Mouse (Mus musculus) neural tube, embryonic 13.5 days (tissue): ENCODE measurements around the gene Gm10073. TPM values are rescaled to one million over a fixed set of nuclear protein-coding genes. Genes with fewer than 3 reads are reported as not detected.
A peak's percentile ranks its signal among the peaks of the same experiment; 100 is the strongest.
"Not testable (repeated sequence)": the region's sequence is repeated elsewhere in the genome, so short reads cannot be mapped to it uniquely, and the experiment has no call there.

Source experiments
- ATAC-seq: fragments of 200-750 bp; cut with Nextera tagmentation; 2 replicates; pipeline ENCODE4 v1.8.0; 2017; ENCODE audit warnings: low read depth, mild to moderate bottlenecking, moderate TSS enrichment, moderate library complexity
- H3K27ac ChIP-seq: fragments of 300-500 bp; sonication (generic); replicated peaks from 2 replicates; pipeline ENCODE4 v1.5.1; 2015; ENCODE audit warnings: moderate library complexity, mild to moderate bottlenecking, inconsistent platforms
- H3K27me3 ChIP-seq: fragments of 300-500 bp; sonication (generic); 2 replicates; pipeline ENCODE4 v1.6.1; 2015; ENCODE audit warnings: mild to moderate bottlenecking, inconsistent platforms
- H3K36me3 ChIP-seq: fragments of 300-500 bp; sonication (generic); 2 replicates; pipeline ENCODE4 v1.6.1; 2015; ENCODE audit warnings: mild to moderate bottlenecking, inconsistent platforms
- H3K4me1 ChIP-seq: fragments of 300-500 bp; sonication (generic); replicated peaks from 2 replicates; pipeline ENCODE4 v1.6.1; 2015; ENCODE audit warnings: inconsistent platforms
- H3K4me2 ChIP-seq: fragments of 300-500 bp; sonication (generic); 2 replicates; pipeline ENCODE4 v1.6.1; 2015; ENCODE audit warnings: inconsistent platforms, mild to moderate bottlenecking, moderate library complexity
- H3K4me3 ChIP-seq: fragments of 300-500 bp; sonication (generic); 2 replicates; pipeline ENCODE4 v1.5.1; 2015; ENCODE audit warnings: mild to moderate bottlenecking, inconsistent platforms
- H3K9ac ChIP-seq: fragments of 300-500 bp; sonication (generic); 2 replicates; pipeline ENCODE4 v1.6.1; 2015; ENCODE audit warnings: moderate library complexity, mild to moderate bottlenecking, inconsistent platforms
- H3K9me3 ChIP-seq: fragments of 300-500 bp; sonication (generic); 2 replicates; pipeline ENCODE4 v1.6.1; 2016; ENCODE audit warnings: inconsistent platforms
- WGBS: fragments of 180-500 bp; shearing (Covaris S2); methylation state at CpG from one replicate; pipeline ENCODE4 v1.1.7; 2015; 5-methylcytosine and 5-hydroxymethylcytosine counted together
- polyA plus RNA-seq: library from polyadenylated mRNA; unstranded; fragments of >200 nt; fragmentation: Nextera tagmentation; extraction: Ambion mirVana; gene quantifications from 2 replicates; pipeline ENCODE4 v1.2.1, GENCODE M21; 2015

The Gm10073 gene
- polyA plus RNA-seq, 1 experiment from 2014 or later, result 9.1 TPM

DNA sequence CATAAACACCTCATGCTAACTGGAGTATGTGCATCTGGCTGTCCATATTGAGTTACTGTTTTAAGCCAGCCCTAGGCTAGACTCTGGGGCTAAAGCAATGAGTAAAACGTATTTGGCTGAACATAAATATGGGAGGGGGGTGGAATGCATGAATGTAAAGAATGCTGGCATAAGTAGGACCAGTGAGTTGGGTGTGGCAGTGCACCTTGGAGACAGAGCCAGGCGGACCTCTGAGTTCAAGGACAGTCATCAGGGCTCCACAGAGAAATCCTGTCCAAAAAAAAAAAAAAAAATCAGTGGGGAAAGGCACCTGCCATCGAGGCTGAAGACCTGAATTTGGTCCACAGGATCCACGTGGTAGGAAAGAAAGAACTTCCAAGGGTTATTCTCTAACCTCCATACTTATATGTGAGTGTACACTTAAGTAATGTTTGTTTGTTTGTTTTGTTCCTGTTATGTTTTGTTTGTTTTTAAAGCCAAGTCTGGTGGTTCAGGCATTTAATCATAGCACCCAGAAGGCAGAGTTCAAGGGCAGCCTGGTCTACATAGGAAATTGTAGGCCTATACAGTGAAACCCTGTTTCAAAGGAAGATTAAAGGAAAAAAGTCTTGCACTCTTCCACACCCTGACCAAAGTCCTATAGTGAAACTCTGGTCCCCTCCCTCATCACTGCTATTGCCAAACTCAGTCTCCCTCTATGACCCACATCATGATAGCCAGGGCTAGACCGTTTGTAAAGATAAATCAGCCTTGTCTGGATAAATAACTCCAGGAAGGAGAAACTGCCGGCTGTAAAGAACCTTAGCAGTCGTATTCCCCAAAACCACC lies 36.0 kb upstream of the Gm10073 start:
- H3K27me3 ChIP-seq, result peaks cover 36% of the 10 kb centered on the region
- H3K4me2 ChIP-seq, result no peak overlapping the region
- H3K4me1 ChIP-seq, result no peaks in the 10 kb centered on the region
- H3K9ac ChIP-seq, result no peak overlapping the region
- no peak overlapping the region for H3K4me3 ChIP-seq
- no peaks in the 10 kb centered on the region for H3K9me3 ChIP-seq
- ATAC-seq, result no peak
- no peaks in the 10 kb centered on the region for H3K36me3 ChIP-seq
- 70% methylated on average over 7 of the region's 7 CpGs for WGBS
- H3K27ac ChIP-seq, result no peak overlapping the region

DNA sequence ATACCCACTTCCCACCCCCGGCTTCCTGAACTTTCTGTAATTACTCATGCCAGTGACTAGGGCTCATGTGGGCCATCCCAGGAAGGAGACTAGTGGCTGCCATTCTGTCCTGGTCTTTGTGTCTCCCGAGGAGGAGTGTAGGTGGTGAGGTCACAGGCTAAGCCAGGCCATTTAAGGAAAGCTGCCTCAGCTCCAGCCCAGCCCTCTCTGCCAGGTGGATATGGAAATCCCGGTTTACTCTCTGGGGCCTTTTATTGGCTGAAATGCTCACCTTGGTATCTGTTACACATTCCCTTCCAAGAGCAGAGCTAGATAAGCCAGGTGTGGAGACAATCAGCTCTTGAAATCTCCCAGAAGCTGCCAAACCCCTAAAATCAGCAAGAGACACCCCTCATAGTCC lies 35.2 kb upstream of the Gm10073 start:
- Histone ChIP-seq H3K27ac (no peak overlapping the region), H3K36me3 (no peaks in the 10 kb centered on the region), H3K4me1 (peaks cover 8% of the 10 kb centered on the region), H3K4me3 (no peak overlapping the region), H3K9me3 (no peaks in the 10 kb centered on the region), H3K4me2 (no peak overlapping the region), H3K9ac (no peak overlapping the region), H3K27me3 (peaks cover 44% of the 10 kb centered on the region)
- ATAC-seq, result no peak
- 73% methylated on average over 3 of the region's 3 CpGs for WGBS

DNA sequence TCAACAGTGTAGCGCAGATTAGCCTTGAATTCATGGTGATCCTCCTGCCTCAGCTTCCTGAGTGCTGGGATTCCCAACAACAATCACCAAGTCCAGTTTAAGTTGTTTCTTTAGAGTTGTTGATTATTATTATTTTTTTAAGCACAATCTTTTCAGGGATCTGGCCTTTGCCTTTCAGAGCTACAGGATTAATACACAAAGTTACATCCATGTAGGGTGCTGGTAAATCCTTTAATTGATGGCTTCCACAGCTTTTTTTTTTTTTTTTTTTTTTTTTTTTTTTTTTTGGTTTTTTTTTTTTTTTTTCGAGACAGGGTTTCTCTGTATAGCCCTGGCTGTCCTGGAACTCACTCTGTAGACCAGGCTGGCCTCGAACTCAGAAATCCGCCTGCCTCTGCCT lies 34.5 kb upstream of the Gm10073 start:
- not testable (repeated sequence) for H3K27ac ChIP-seq, H3K9me3 ChIP-seq, H3K4me3 ChIP-seq, H3K9ac ChIP-seq, H3K4me2 ChIP-seq, H3K36me3 ChIP-seq, ATAC-seq
- peaks cover 51% of the 10 kb centered on the region for H3K27me3 ChIP-seq
- WGBS, result 87% methylated on average over 4 of the region's 4 CpGs
- peaks cover 15% of the 10 kb centered on the region for H3K4me1 ChIP-seq

DNA sequence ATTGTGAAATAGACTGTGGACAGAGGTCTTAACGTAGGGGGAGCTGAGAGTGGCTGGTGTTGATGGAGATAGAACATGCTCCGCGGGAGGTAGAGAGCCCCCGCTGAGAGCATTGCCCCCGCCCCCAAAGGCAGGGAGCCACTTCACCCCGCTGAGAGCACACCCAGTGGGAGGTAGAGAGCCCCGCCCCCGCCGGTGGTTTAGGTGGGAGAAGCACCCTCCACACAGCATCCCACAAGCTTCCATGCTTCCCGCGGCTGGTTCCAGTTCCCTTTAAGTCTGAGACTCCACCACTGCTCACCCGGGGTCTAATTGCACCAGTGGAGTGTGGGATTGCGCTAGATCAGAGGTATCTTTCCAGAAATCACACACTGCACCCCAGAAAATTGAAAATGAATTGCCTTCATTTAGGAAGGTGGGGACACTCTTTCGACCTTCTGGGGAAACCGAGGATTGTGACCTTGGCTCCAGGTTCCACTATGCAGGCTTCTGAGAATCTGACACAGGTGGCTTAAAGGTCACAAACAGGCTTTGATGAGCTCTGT lies 33.4 kb upstream of the Gm10073 start:
- H3K9ac ChIP-seq, result no peak overlapping the region
- no peak for ATAC-seq
- H3K27me3 ChIP-seq, result peaks cover 62% of the 10 kb centered on the region
- no peaks in the 10 kb centered on the region for H3K9me3 ChIP-seq
- WGBS, result 46% methylated on average over 15 of the region's 15 CpGs
- no peak overlapping the region for H3K27ac ChIP-seq
- no peak overlapping the region for H3K4me2 ChIP-seq
- H3K4me1 ChIP-seq, result peaks cover 16% of the 10 kb centered on the region
- no peaks in the 10 kb centered on the region for H3K36me3 ChIP-seq
- H3K4me3 ChIP-seq, result no peak overlapping the region

DNA sequence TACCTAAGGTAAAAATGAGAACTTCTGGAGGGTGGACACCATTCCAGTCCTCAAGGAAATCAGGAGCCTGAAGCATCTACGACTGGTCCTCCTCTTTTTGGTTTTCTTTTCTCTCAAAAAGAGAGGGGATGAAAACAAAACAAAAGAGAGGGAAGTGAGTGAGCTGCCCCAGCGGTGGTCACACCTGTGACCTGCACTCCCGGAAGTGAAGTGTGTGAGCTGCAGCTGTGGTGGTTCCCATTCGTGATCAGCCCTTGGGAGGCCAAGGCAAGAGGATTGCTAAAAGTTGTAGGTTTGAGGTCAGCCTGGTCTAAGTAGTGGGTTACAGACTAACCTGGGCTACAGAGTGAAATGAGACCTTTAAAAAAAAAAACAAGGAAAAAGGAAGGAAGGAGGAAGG lies 32.9 kb upstream of the Gm10073 start:
- WGBS, result 56% methylated on average over 4 of the region's 4 CpGs
- Histone ChIP-seq H3K9ac (no peak overlapping the region), H3K9me3 (no peaks in the 10 kb centered on the region), H3K4me2 (no peak overlapping the region), H3K27me3 (peaks cover 67% of the 10 kb centered on the region), H3K27ac (no peak overlapping the region), H3K4me1 (peaks cover 16% of the 10 kb centered on the region), H3K36me3 (no peaks in the 10 kb centered on the region), H3K4me3 (no peak overlapping the region)
- ATAC-seq, result no peak

DNA sequence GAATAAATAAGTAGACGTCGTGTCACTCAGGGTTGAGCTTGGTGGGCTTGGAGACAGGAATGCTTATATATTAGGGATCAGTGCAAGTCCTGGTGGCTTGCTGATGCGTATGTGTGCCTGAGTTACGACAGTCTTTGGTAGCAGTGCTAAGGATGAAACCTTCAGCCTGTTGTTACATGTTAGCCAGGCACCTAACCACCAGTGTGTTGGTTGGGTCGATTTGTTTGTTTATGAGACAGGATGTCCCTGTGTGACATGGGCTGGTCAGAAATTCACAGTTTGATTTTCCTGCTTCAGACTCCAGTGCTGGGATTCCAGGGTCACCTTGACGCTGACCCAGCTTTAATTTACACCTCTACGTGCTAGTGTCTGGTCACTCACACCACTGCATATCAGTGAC lies 32.4 kb upstream of the Gm10073 start:
- no peak overlapping the region for H3K27ac ChIP-seq
- peaks cover 16% of the 10 kb centered on the region for H3K4me1 ChIP-seq
- no peak overlapping the region for H3K4me2 ChIP-seq
- ATAC-seq, result no peak
- no peak overlapping the region for H3K4me3 ChIP-seq
- no peaks in the 10 kb centered on the region for H3K9me3 ChIP-seq
- H3K27me3 ChIP-seq, result peaks cover 68% of the 10 kb centered on the region
- H3K9ac ChIP-seq, result no peak overlapping the region
- H3K36me3 ChIP-seq, result no peaks in the 10 kb centered on the region
- WGBS, result 77% methylated on average over 7 of the region's 7 CpGs

DNA sequence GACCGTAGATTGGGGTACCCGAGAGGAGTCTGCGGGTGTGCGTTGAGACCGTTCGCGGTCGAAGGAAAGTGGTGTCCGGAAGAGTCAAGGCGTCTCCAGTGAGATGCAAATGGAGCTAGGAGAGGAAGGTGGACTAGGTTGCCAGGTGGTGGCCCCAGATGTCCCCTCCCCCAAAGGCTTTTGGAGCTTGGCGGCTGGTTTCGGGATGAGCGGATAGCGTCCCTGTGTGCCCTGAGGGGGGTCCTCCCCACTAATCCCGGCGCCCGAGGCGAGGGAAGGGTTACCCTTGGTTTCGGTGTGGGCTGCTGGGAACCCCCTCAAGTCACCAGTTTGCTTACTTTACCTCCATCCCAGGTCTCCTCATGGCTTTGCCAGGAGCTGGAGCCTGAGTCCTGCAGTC lies 30.7 kb upstream of the Gm10073 start:
- Histone ChIP-seq H3K4me1 (peaks cover 16% of the 10 kb centered on the region), H3K4me3 (peak overlapping the region; percentile 48), H3K9me3 (no peaks in the 10 kb centered on the region), H3K27me3 (peaks cover 70% of the 10 kb centered on the region), H3K4me2 (peak overlapping the region; percentile 92), H3K36me3 (no peaks in the 10 kb centered on the region), H3K9ac (peak overlapping the region; percentile 61), H3K27ac (no peak overlapping the region)
- WGBS, result under 1% methylated on average over 19 of the region's 19 CpGs
- no peak for ATAC-seq

DNA sequence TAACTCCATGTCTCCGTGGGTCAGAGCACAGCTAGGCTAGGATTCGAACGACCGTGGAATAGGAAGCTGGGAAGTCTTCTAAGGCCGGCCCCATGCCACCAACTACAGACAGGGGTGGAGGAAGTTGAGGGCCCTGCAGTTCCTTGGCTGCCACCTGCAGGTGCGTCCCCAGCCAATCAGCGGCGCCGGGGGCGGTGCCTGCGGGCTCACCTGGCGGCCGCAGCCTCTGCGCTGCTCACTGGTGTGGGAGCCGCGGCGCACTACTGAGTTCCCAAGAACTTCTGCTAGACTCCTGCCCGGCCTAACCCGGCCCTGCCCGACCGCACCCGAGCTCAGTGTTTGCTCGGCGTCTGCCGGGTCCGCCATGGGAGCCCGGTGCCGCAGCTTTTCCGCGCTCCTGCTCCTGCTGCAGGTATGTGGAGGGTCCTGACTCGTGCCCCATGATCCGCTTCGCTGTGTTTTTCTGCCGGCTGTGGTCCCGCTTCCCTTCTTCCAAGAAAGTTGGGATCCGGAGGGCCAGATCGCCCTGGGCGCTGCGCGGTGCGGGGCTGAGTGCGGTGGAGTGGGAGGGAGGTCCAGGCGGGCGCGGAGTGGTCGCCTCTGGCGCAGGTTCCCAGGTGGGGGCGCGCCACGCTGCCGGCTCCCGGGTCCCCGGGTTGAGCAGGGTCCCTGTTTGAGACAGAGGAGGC lies 30.0 kb upstream of the Gm10073 start, which contains the start of gene Cdh1:
Gene Cdh1 (plus strand): TSS at position 221 of the 689 bp plus-strand sequence.
- Histone ChIP-seq H3K4me3 (peak within 1 kb of the TSS; percentile 48), H3K4me2 (peak within 1 kb of the TSS; percentile 92), H3K4me1 (peaks cover 16% of the 10 kb centered on the region), H3K36me3 (no peaks in the 10 kb centered on the region), H3K27me3 (peaks cover 69% of the 10 kb centered on the region), H3K9me3 (no peaks in the 10 kb centered on the region), H3K9ac (peak within 1 kb of the TSS; percentile 61), H3K27ac (no peak within 1 kb of the TSS)
- peak; percentile 27; the same call in 1 of the 2 replicates for ATAC-seq
- WGBS, result under 1% methylated on average over 53 of the region's 53 CpGs

DNA sequence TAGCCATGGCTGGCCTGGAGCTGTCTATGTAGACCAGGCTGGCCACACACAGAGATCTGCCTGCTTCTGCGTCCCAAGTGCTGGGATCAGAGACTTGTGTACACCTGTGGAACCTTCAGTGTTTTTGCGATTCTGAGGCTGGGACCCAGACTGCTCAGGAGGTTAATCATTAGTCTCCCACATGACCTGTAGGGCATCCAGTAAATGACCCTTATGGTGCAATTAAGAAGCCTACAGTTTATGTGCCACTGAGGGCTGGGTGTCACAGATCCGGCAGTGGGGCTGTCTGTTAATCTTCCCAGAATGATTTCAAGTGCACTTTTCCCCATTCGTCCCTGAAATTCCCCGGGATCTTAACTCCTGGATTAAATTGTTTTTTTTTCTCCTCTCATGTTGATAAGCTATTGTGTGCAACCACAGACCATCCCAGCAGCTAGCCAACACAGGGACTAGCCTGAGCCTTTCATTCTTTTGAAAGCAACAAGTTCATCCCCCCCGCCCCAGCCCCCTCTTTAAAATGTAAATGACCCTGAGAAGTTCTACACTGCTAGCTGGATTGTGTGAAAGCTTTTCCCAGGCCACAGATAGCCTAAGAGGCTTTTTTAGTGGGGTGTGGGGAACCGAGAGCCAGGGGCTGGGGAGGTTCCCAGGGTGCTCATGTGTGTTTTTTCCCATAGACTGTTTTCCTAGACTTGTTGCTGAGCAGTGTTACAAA lies 26.2 kb upstream of the Gm10073 start:
- Histone ChIP-seq H3K36me3 (no peaks in the 10 kb centered on the region), H3K27ac (no peak overlapping the region), H3K9ac (no peak overlapping the region), H3K4me2 (no peak overlapping the region), H3K4me3 (no peak overlapping the region), H3K4me1 (peaks cover 20% of the 10 kb centered on the region), H3K9me3 (no peaks in the 10 kb centered on the region), H3K27me3 (peaks cover 36% of the 10 kb centered on the region)
- no peak for ATAC-seq
- WGBS, result 24% methylated on average over 7 of the region's 7 CpGs

DNA sequence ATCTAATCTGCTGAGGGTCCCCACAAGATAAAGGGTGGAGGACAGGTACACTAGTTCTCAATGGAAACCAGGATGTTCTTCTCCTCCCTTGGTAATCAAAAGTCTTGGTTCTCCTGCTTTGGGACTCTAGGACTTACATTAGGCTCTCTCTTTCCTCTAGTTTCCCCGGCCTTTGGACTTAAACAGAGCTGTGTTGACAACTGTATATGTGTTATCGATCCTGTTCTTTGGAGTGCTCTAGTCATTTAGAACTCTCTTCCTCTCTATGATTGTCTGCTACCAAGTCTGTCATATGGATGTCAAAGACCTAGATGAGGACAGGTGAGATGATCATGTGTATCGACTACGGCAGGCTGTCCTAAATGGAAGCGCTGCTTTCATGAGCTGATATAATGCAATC lies 23.8 kb upstream of the Gm10073 start:
- Histone ChIP-seq H3K9me3 (no peaks in the 10 kb centered on the region), H3K27me3 (peaks cover 12% of the 10 kb centered on the region), H3K4me1 (peaks cover 4% of the 10 kb centered on the region; the same call in 1 of the 2 replicates), H3K36me3 (no peaks in the 10 kb centered on the region), H3K27ac (no peak overlapping the region), H3K9ac (no peak overlapping the region), H3K4me2 (no peak overlapping the region), H3K4me3 (no peak overlapping the region)
- 96% methylated on average over 5 of the region's 5 CpGs for WGBS
- no peak for ATAC-seq

DNA sequence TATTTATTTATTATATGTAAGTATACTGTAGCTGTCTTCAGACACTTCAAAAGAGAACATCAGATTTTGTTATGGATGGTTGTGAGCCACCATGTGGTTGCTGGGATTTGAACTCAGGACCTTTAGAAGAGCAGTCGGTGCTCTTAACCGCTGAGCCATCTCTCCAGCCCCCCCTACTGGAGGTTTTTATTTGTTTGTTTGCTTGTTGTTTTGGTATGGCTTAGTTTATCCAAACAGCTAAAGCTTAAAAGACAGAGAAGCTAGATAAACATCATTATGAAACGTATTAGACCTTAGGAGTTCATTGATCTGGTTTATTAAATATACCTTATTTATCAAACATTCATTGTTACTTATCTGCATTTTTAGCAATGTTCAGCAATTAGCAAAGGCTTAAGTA lies 22.4 kb upstream of the Gm10073 start:
- not testable (repeated sequence) for H3K27ac ChIP-seq, H3K9ac ChIP-seq, H3K4me2 ChIP-seq, H3K4me1 ChIP-seq, H3K27me3 ChIP-seq, ATAC-seq, H3K9me3 ChIP-seq, H3K4me3 ChIP-seq, H3K36me3 ChIP-seq
- WGBS, result 93% methylated on average over 3 of the region's 3 CpGs

DNA sequence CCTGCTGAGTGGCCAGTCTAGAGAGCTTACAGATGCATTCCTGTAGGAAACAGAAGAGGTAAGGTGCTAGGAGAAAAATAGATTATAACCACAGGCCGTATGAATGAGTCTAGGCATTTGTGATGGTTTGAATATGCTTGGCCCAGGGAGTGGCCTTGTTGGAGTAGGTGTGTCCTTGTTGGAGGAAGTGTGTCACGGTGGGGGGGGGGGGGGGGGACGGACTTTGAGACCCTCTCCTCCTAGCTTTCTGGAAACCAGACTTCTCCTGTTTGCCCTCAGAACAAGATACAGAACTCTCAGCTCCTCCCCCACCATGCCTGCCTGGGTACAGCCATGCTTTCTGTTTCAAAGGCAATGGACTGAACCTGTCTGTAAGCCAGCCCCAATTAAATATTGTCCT lies 19.2 kb upstream of the Gm10073 start:
- H3K9me3 ChIP-seq, result no peaks in the 10 kb centered on the region
- H3K4me2 ChIP-seq, result no peak overlapping the region
- 66% methylated on average over 3 of the region's 3 CpGs for WGBS
- H3K9ac ChIP-seq, result no peak overlapping the region
- no peak overlapping the region for H3K4me3 ChIP-seq
- no peak overlapping the region for H3K27ac ChIP-seq
- ATAC-seq, result no peak
- H3K4me1 ChIP-seq, result peaks cover 4% of the 10 kb centered on the region; the same call in 1 of the 2 replicates
- no peaks in the 10 kb centered on the region for H3K36me3 ChIP-seq
- no peaks in the 10 kb centered on the region for H3K27me3 ChIP-seq
